Mouse (Mus musculus): ENCODE data around the gene Kcng3.
A peak's percentile ranks its signal among the peaks of the same experiment; 100 is the strongest.

The Kcng3 gene

GRCm38 (mm10) chr17:83630787-83631678 is 662 bp downstream of the Kcng3 start:
- peak; percentile 41 for DNase-seq (ENCODE audit: low spot score)

GRCm38 (mm10) chr17:83613907-83614306 is 17.8 kb downstream of the Kcng3 start:
- no peak for DNase-seq (ENCODE audit: low spot score)

- no peak for DNase-seq (ENCODE audit: low spot score)
These were observed 22.2 kb downstream of the Kcng3 start for GRCm38 (mm10) chr17:83609532-83609931.

GRCm38 (mm10) chr17:83600976-83601375 is 30.7 kb downstream of the Kcng3 start:
- DNase-seq (ENCODE audit: low spot score): no peak

- DNase-seq (ENCODE audit: low spot score): no peak
These were observed 35.7 kb downstream of the Kcng3 start for GRCm38 (mm10) chr17:83595966-83596365.

- no peak for DNase-seq (ENCODE audit: low spot score)
These were observed 37.2 kb downstream of the Kcng3 start for GRCm38 (mm10) chr17:83594526-83594925.

- DNase-seq (ENCODE audit: low spot score): no peak
These were observed 38.3 kb downstream of the Kcng3 start for GRCm38 (mm10) chr17:83593396-83593795.

GRCm38 (mm10) chr17:83588663-83589341 is 42.9 kb downstream of the Kcng3 start:
- no peak for DNase-seq (ENCODE audit: low spot score)

- DNase-seq (ENCODE audit: low spot score): no peak
These were observed 44.0 kb downstream of the Kcng3 start for GRCm38 (mm10) chr17:83587731-83588130.

GRCm38 (mm10) chr17:83582585-83582984 is 49.1 kb downstream of the Kcng3 start:
- no peak for DNase-seq (ENCODE audit: low spot score)

- DNase-seq (ENCODE audit: low spot score): no peak
These were observed 51.0 kb downstream of the Kcng3 start for GRCm38 (mm10) chr17:83580734-83581133.

GRCm38 (mm10) chr17:83576810-83577371 is 54.8 kb downstream of the Kcng3 start:
- DNase-seq (ENCODE audit: low spot score): no peak

- DNase-seq (ENCODE audit: low spot score): no peak
These were observed 57.1 kb downstream of the Kcng3 start for GRCm38 (mm10) chr17:83574615-83575014.

GRCm38 (mm10) chr17:83573128-83573527 is 58.6 kb downstream of the Kcng3 start:
- no peak for DNase-seq (ENCODE audit: low spot score)

- no peak for DNase-seq (ENCODE audit: low spot score)
These were observed 59.3 kb downstream of the Kcng3 start for GRCm38 (mm10) chr17:83572366-83572765.

- DNase-seq (ENCODE audit: low spot score): no peak
These were observed 64.3 kb downstream of the Kcng3 start for GRCm38 (mm10) chr17:83567375-83567774.

GRCm38 (mm10) chr17:83565506-83565905 is 66.2 kb downstream of the Kcng3 start:
- DNase-seq (ENCODE audit: low spot score): peak; percentile 55

- DNase-seq (ENCODE audit: low spot score): no peak
These were observed 67.4 kb downstream of the Kcng3 start for GRCm38 (mm10) chr17:83564119-83564820.

- peak; percentile 66 for DNase-seq (ENCODE audit: low spot score)
These were observed 68.0 kb downstream of the Kcng3 start for GRCm38 (mm10) chr17:83563703-83564111.

GRCm38 (mm10) chr17:83562153-83563010 is 69.3 kb downstream of the Kcng3 start:
- DNase-seq (ENCODE audit: low spot score): no peak

GRCm38 (mm10) chr17:83559081-83559480 is 72.6 kb downstream of the Kcng3 start:
- DNase-seq (ENCODE audit: low spot score): no peak
